Mouse (Mus musculus) lung, embryonic 15.5 days (tissue): Measurements from ENCODE around the gene Nudcd2. TPM values are rescaled to one million over a fixed set of nuclear protein-coding genes. Genes with fewer than 3 reads are reported as not detected.
A peak's percentile ranks its signal among the peaks of the same experiment; 100 is the strongest.
"Not testable (repeated sequence)": the region's sequence is repeated elsewhere in the genome, so short reads cannot be mapped to it uniquely, and the experiment has no call there.

ENCODE experiments used
- ATAC-seq: fragments of 200-750 bp; cut with Nextera tagmentation; 2 replicates; pipeline ENCODE4 v1.8.0; 2017; ENCODE audit warnings: moderate number of reproducible peaks, borderline replicate concordance; ENCODE audit not compliant: low FRiP score, low TSS enrichment; ENCODE audit errors: extremely low read depth
- H3K27ac ChIP-seq: fragments of 300-500 bp; sonication (generic); 2 replicates; pipeline ENCODE4 v1.5.1; 2015; ENCODE audit warnings: moderate library complexity, mild to moderate bottlenecking, inconsistent platforms
- H3K27me3 ChIP-seq: fragments of 300-500 bp; sonication (generic); 2 replicates; pipeline ENCODE4 v1.6.1; 2015; ENCODE audit warnings: inconsistent platforms
- H3K36me3 ChIP-seq: fragments of 300-500 bp; sonication (generic); 2 replicates; pipeline ENCODE4 v1.6.1; 2015; ENCODE audit warnings: inconsistent platforms
- H3K4me1 ChIP-seq: fragments of 300-500 bp; sonication (generic); 2 replicates; pipeline ENCODE4 v1.6.1; 2015; ENCODE audit warnings: inconsistent platforms
- H3K4me2 ChIP-seq: fragments of 300-500 bp; sonication (generic); 2 replicates; pipeline ENCODE4 v1.6.1; 2015; ENCODE audit warnings: inconsistent platforms, mild to moderate bottlenecking, moderate library complexity
- H3K4me3 ChIP-seq: fragments of 300-500 bp; sonication (generic); 2 replicates; pipeline ENCODE4 v1.5.1; 2015; ENCODE audit warnings: mild to moderate bottlenecking, inconsistent platforms
- H3K9ac ChIP-seq: fragments of 300-500 bp; sonication (generic); 2 replicates; pipeline ENCODE4 v1.6.1; 2015; ENCODE audit warnings: inconsistent platforms
- H3K9me3 ChIP-seq: fragments of 300-500 bp; sonication (generic); 2 replicates; pipeline ENCODE4 v1.6.1; 2016; ENCODE audit warnings: inconsistent platforms
- WGBS: fragments of 180-500 bp; shearing (Covaris S2); methylation state at CpG from one replicate; pipeline ENCODE4 v1.1.7; 2015; 5-methylcytosine and 5-hydroxymethylcytosine counted together
- polyA plus RNA-seq: library from polyadenylated mRNA; unstranded; fragments of >200 nt; fragmentation: Nextera tagmentation; extraction: Ambion mirVana; gene quantifications from 2 replicates; pipeline ENCODE4 v1.2.1, GENCODE M21; 2015

Nudcd2 gene
- polyA plus RNA-seq: 156 and 161 TPM in 2 replicates

- peak within 1 kb of the TSS; percentile 86 for H3K4me2 ChIP-seq
- H3K27ac ChIP-seq: peak within 1 kb of the TSS; percentile 77
- peaks cover 29% of the 10 kb centered on the region for H3K4me1 ChIP-seq
- H3K9me3 ChIP-seq: no peaks in the 10 kb centered on the region
- peak within 1 kb of the TSS; percentile 81 for H3K4me3 ChIP-seq
- peak within 1 kb of the TSS; percentile 88 for H3K9ac ChIP-seq
- peaks cover 27% of the 10 kb centered on the region for H3K36me3 ChIP-seq
- ATAC-seq: peak; percentile 99
- under 1% methylated on average over 52 of the region's 52 CpGs for WGBS
- H3K27me3 ChIP-seq: no peaks in the 10 kb centered on the region
These were observed at the start of gene Nudcd2, which contains the start of gene Hmmr for GRCm38 (mm10) chr11:40733339-40734174. TSS of gene Nudcd2 (plus strand) at chr11:40733667. TSS of gene Hmmr (minus strand) at chr11:40733422.

GRCm38 (mm10) chr11:40690444-40691127, 42.9 kb upstream of the Nudcd2 start:
- Histone ChIP-seq H3K36me3 (peaks cover 19% of the 10 kb centered on the region), H3K9ac (no peak overlapping the region), H3K27me3 (no peaks in the 10 kb centered on the region), H3K4me2 (peak overlapping the region; percentile 89), H3K27ac (no peak overlapping the region), H3K4me3 (peak overlapping the region; percentile 92; the same call in 1 of the 2 replicates), H3K4me1 (peaks cover 22% of the 10 kb centered on the region), H3K9me3 (no peaks in the 10 kb centered on the region)
- WGBS: 52% methylated on average over 5 of the region's 5 CpGs
- ATAC-seq: no peak

GRCm38 (mm10) chr11:40692101-40692509, 41.4 kb upstream of the Nudcd2 start:
- Histone ChIP-seq H3K4me2 (peak overlapping the region; percentile 89), H3K4me1 (peaks cover 22% of the 10 kb centered on the region), H3K36me3 (peaks cover 6% of the 10 kb centered on the region), H3K9ac (peak overlapping the region; percentile 68), H3K9me3 (no peaks in the 10 kb centered on the region), H3K27me3 (no peaks in the 10 kb centered on the region), H3K4me3 (peak overlapping the region; percentile 92), H3K27ac (peak overlapping the region; percentile 95)
- peak; percentile 73 for ATAC-seq
- under 1% methylated on average over 28 of the region's 28 CpGs for WGBS

GRCm38 (mm10) chr11:40692511-40693365, 40.7 kb upstream of the Nudcd2 start:
- Histone ChIP-seq H3K36me3 (no peaks in the 10 kb centered on the region), H3K4me2 (peak overlapping the region; percentile 89), H3K9ac (peak overlapping the region; percentile 68), H3K4me3 (peak overlapping the region; percentile 92), H3K27me3 (no peaks in the 10 kb centered on the region), H3K9me3 (no peaks in the 10 kb centered on the region), H3K4me1 (peaks cover 22% of the 10 kb centered on the region), H3K27ac (peak overlapping the region; percentile 95)
- peak; percentile 96 for ATAC-seq
- WGBS: 0% methylated on average over 36 of the region's 36 CpGs

GRCm38 (mm10) chr11:40693366-40693951, 40.0 kb upstream of the Nudcd2 start:
- H3K9ac ChIP-seq: peak overlapping the region; percentile 68
- H3K27me3 ChIP-seq: no peaks in the 10 kb centered on the region
- WGBS: under 1% methylated on average over 16 of the region's 16 CpGs
- H3K36me3 ChIP-seq: no peaks in the 10 kb centered on the region
- H3K9me3 ChIP-seq: no peaks in the 10 kb centered on the region
- peak overlapping the region; percentile 95 for H3K27ac ChIP-seq
- peak overlapping the region; percentile 92 for H3K4me3 ChIP-seq
- peaks cover 22% of the 10 kb centered on the region for H3K4me1 ChIP-seq
- peak overlapping the region; percentile 89 for H3K4me2 ChIP-seq
- no peak; the same call in 1 of the 2 replicates for ATAC-seq

GRCm38 (mm10) chr11:40694311-40695087, 39.0 kb upstream of the Nudcd2 start:
- H3K27ac ChIP-seq: peak overlapping the region; percentile 95
- H3K4me3 ChIP-seq: peak overlapping the region; percentile 92
- no peaks in the 10 kb centered on the region for H3K27me3 ChIP-seq
- peak; percentile 50; the same call in 1 of the 2 replicates for ATAC-seq
- WGBS: under 1% methylated on average over 31 of the region's 31 CpGs
- H3K9me3 ChIP-seq: no peaks in the 10 kb centered on the region
- peak overlapping the region; percentile 68 for H3K9ac ChIP-seq
- H3K4me1 ChIP-seq: peaks cover 21% of the 10 kb centered on the region
- peak overlapping the region; percentile 89 for H3K4me2 ChIP-seq
- no peaks in the 10 kb centered on the region for H3K36me3 ChIP-seq

GRCm38 (mm10) chr11:40695103-40695502, 38.4 kb upstream of the Nudcd2 start, which contains the start of gene Mat2b:
TSS of gene Mat2b (minus strand) at chr11:40695203.
- no peak for ATAC-seq
- Histone ChIP-seq H3K4me2 (peak within 1 kb of the TSS; percentile 89), H3K27me3 (no peaks in the 10 kb centered on the region), H3K9ac (peak within 1 kb of the TSS; percentile 68), H3K36me3 (peaks cover 3% of the 10 kb centered on the region; the same call in 1 of the 2 replicates), H3K4me1 (peaks cover 15% of the 10 kb centered on the region), H3K4me3 (peak within 1 kb of the TSS; percentile 92), H3K27ac (peak within 1 kb of the TSS; percentile 95), H3K9me3 (no peaks in the 10 kb centered on the region)
- WGBS: 81% methylated on average over 9 of the region's 9 CpGs

- H3K4me1 ChIP-seq, H3K4me3 ChIP-seq, H3K27ac ChIP-seq, ATAC-seq, H3K9me3 ChIP-seq, H3K27me3 ChIP-seq, H3K4me2 ChIP-seq, H3K9ac ChIP-seq: not testable (repeated sequence)
- peaks cover 81% of the 10 kb centered on the region for H3K36me3 ChIP-seq
- 83% methylated on average over 6 of the region's 6 CpGs for WGBS
These were observed 23.6 kb upstream of the Nudcd2 start for GRCm38 (mm10) chr11:40709899-40710298.

- Histone ChIP-seq H3K4me3 (no peak overlapping the region), H3K9me3 (no peaks in the 10 kb centered on the region), H3K36me3 (peaks cover 86% of the 10 kb centered on the region), H3K4me2 (no peak overlapping the region), H3K9ac (no peak overlapping the region), H3K4me1 (no peaks in the 10 kb centered on the region), H3K27me3 (no peaks in the 10 kb centered on the region), H3K27ac (no peak overlapping the region)
- 68% methylated on average over 8 of the region's 8 CpGs for WGBS
- ATAC-seq: no peak
These were observed 19.6 kb upstream of the Nudcd2 start for GRCm38 (mm10) chr11:40713858-40714257.

- H3K36me3 ChIP-seq: peaks cover 83% of the 10 kb centered on the region
- H3K4me1 ChIP-seq: no peaks in the 10 kb centered on the region
These were observed 17.9 kb upstream of the Nudcd2 start for GRCm38 (mm10) chr11:40715524-40715923.

More at GRCm38 (mm10) chr11:40715524-40715923, 17.9 kb upstream of the Nudcd2 start:
- Histone ChIP-seq H3K4me3 (no peak overlapping the region), H3K9me3 (no peaks in the 10 kb centered on the region), H3K27ac (no peak overlapping the region), H3K4me2 (no peak overlapping the region), H3K27me3 (no peaks in the 10 kb centered on the region), H3K9ac (no peak overlapping the region)
- 94% methylated on average over 5 of the region's 5 CpGs for WGBS
- ATAC-seq: no peak
